Mouse (Mus musculus) myocyte (in vitro differentiated cells): ENCODE data around the gene Nt5c1a.

Experiments used
- CEBPB ChIP-seq: IDR thresholded peaks from 2 replicates; pipeline ENCODE4 v1.6.1; 2011; ENCODE audit warnings: mild to moderate bottlenecking, moderate library complexity; ENCODE audit not compliant: poor library complexity, insufficient read depth, severe bottlenecking
- MAX ChIP-seq: IDR thresholded peaks from one replicate; pipeline ENCODE4 v1.6.1; 2011; ENCODE audit warnings: low read depth, mild to moderate bottlenecking, control low read depth
- MYOD1 ChIP-seq, 3 experiments: IDR thresholded peaks; one replicate each; pipeline ENCODE4 v1.6.1; 2011; ENCODE audit warnings: control low read depth in 2 of 3, low read depth in 2 of 3, mild to moderate bottlenecking in 2 of 3, moderate library complexity in 1 of 3; ENCODE audit not compliant: insufficient read length in 2 of 3, control insufficient read depth in 1 of 3
- MYOG ChIP-seq, 3 experiments: IDR thresholded peaks; one replicate each; pipeline ENCODE4 v1.6.1; 2011; ENCODE audit warnings: control low read depth in 2 of 3, low read depth in 2 of 3, mild to moderate bottlenecking in 2 of 3; ENCODE audit not compliant: insufficient read length in 2 of 3, control insufficient read depth in 1 of 3, insufficient read depth in 1 of 3
- POLR2A ChIP-seq: IDR thresholded peaks from one replicate; pipeline ENCODE4 v1.6.1; 2011; ENCODE audit warnings: low read depth, mild to moderate bottlenecking, control low read depth, moderate library complexity; ENCODE audit not compliant: insufficient read length
- POLR2AphosphoS2 ChIP-seq: IDR thresholded peaks from one replicate; pipeline ENCODE4 v1.6.1; 2011; ENCODE audit warnings: low read depth, control low read depth; ENCODE audit not compliant: insufficient read length
- REST ChIP-seq: IDR thresholded peaks from one replicate; pipeline ENCODE4 v1.6.1; 2011; ENCODE audit warnings: mild to moderate bottlenecking, control low read depth, moderate library complexity; ENCODE audit not compliant: insufficient read depth, insufficient read length
- USF1 ChIP-seq: IDR thresholded peaks from one replicate; pipeline ENCODE4 v1.6.1; 2011; ENCODE audit warnings: low read depth, mild to moderate bottlenecking, control low read depth, moderate library complexity

DNA sequence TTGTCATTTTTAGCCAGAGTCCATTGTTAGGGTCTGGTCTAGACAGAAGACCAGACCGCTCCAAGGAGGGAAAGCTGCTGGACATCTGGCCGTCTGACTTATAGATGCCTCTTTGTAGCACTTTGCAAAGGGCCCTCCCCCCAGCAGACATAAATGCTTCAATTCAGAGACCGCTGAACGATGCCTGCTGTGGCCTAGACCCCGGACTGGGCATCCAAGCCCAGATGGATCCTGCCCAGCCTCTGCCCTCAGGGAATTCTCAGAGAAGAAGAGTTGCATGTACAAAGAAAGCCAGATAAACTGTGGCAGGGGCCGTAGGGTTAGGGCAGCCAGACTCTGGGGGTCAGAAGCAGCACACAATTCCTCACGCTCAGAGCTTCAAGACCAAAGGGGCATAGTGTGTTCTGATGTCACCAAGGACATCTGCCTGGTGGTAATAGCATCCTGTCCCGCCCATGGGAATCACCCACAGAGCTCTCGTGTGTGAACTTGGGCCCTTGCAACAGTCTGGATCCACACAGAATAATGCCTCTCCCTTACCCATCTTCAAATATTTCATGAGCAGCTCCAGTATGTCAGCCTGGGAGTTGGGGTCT is 34.6 kb downstream of the Nt5c1a start:
- TF ChIP-seq MYOG (IDR thresholded peaks at IDR 0.05; ENCODE audit: control insufficient read depth in 1 of 3, insufficient read depth in 1 of 3, insufficient read length in 2 of 3, low read depth in 2 of 3) (no peak), POLR2A (no peak), CEBPB (no peak), POLR2AphosphoS2 (peak; percentile 16), REST (no peak), MYOD1 (IDR thresholded peaks at IDR 0.05; ENCODE audit: control insufficient read depth in 1 of 3, insufficient read length in 2 of 3, low read depth in 2 of 3) (no peak), USF1 (no peak), MAX (no peak)
